Mouse (Mus musculus): ENCODE measurements around the gene Ttc9c. TPM values are rescaled to one million over a fixed set of nuclear protein-coding genes. Genes with fewer than 3 reads are reported as not detected.

Gene Ttc9c
- polyA plus RNA-seq, 1 experiment from 2014 or later: 56.8 TPM

DNA sequence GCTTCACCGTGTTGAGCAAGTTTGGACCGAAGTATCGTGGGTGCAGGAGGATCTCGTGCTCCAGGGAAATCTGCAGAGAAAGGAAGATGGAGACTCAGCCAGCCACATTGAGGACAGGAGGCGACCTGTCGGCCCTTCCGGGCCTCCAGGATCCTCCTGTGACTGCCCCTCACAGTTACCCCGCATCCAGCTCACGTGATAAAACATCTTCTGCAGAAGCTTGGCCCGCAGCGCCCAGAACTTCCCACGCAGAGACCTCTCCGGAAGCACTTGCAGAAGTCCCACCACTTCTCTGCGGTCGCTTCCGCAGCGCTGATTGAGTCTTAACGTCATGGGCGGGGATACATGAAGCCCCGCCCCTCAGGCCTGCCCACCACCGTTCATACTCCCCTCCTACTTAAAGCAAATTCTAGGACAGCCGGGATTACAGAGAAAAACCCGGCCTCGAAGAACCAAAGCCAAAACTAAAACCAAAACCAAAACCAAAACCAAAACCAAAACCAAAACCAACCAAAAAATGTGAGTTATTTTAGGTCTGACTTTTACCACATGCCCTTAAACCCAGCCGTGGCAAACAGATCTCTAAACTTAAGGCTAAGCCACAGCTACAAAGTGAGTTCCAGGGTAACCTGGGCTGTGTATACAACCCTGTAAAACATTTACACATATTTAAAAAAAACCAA, 20.7 kb downstream of the Ttc9c start, which contains the start of gene Polr2g:
Gene Polr2g (minus strand): TSS at position 314 of the 683 bp plus-strand sequence.
- WGBS: 2% methylated on average over 25 of the region's 25 CpGs
- H3K9me3 ChIP-seq: no peaks in the 10 kb centered on the region
- ATAC-seq (ENCODE audit: low FRiP score, low read depth): peak; percentile 76
- H3K4me1 ChIP-seq (replicated peaks): peaks cover 22% of the 10 kb centered on the region
- peak within 1 kb of the TSS; percentile 83 for H3K4me2 ChIP-seq
- H3K36me3 ChIP-seq: peaks cover 20% of the 10 kb centered on the region
- H3K9ac ChIP-seq: peak within 1 kb of the TSS; percentile 72
- peak within 1 kb of the TSS; percentile 71 for H3K4me3 ChIP-seq
- H3K27ac ChIP-seq (replicated peaks): peak within 1 kb of the TSS; percentile 72
- no peaks in the 10 kb centered on the region for H3K27me3 ChIP-seq

GRCm38 (mm10) chr19:8790171-8790570, 29.0 kb downstream of the Ttc9c start:
- H3K4me1 ChIP-seq (replicated peaks): peaks cover 9% of the 10 kb centered on the region
- no peak for ATAC-seq (ENCODE audit: low FRiP score, low read depth)
- 85% methylated on average over 7 of the region's 7 CpGs for WGBS
- no peak overlapping the region for H3K4me2 ChIP-seq
- peaks cover 34% of the 10 kb centered on the region for H3K36me3 ChIP-seq
- no peaks in the 10 kb centered on the region for H3K27me3 ChIP-seq
- H3K27ac ChIP-seq (replicated peaks): no peak overlapping the region
- H3K9me3 ChIP-seq: no peaks in the 10 kb centered on the region
- H3K9ac ChIP-seq: no peak overlapping the region
- no peak overlapping the region for H3K4me3 ChIP-seq

DNA sequence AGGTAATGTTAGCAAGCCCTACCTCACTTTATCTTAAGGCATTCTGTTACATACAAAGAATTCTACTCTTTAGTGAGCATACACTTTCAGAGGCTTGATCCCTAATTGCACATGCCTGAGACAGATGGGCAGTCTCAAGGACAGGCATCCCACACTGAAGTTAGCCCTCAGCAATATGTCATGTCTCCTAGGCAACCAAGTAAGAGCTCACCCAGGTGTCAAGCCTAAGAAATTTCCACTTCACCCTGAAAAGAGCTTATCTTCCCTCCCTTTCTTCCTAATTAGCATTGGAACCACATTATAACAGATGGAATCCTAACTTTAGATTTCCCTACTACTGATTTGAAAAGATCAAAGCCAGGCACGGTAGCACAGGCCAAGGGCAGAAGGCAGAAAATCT, 30.0 kb downstream of the Ttc9c start:
- Histone ChIP-seq H3K4me3 (no peak overlapping the region), H3K9ac (no peak overlapping the region), H3K36me3 (peaks cover 24% of the 10 kb centered on the region), H3K4me2 (no peak overlapping the region), H3K4me1 (replicated peaks) (peaks cover 13% of the 10 kb centered on the region), H3K9me3 (no peaks in the 10 kb centered on the region), H3K27ac (replicated peaks) (no peak overlapping the region), H3K27me3 (no peaks in the 10 kb centered on the region)
- 52% methylated on average over 1 of the region's 1 CpGs for WGBS
- no peak for ATAC-seq (ENCODE audit: low FRiP score, low read depth)

GRCm38 (mm10) chr19:8788521-8788920, 30.6 kb downstream of the Ttc9c start:
- Histone ChIP-seq H3K4me3 (no peak overlapping the region), H3K27ac (replicated peaks) (no peak overlapping the region), H3K36me3 (peaks cover 19% of the 10 kb centered on the region), H3K4me1 (replicated peaks) (peaks cover 13% of the 10 kb centered on the region), H3K27me3 (no peaks in the 10 kb centered on the region), H3K9ac (no peak overlapping the region), H3K9me3 (no peaks in the 10 kb centered on the region), H3K4me2 (no peak overlapping the region)
- no peak for ATAC-seq (ENCODE audit: low FRiP score, low read depth)
- 22% methylated on average over 3 of the region's 3 CpGs for WGBS

DNA sequence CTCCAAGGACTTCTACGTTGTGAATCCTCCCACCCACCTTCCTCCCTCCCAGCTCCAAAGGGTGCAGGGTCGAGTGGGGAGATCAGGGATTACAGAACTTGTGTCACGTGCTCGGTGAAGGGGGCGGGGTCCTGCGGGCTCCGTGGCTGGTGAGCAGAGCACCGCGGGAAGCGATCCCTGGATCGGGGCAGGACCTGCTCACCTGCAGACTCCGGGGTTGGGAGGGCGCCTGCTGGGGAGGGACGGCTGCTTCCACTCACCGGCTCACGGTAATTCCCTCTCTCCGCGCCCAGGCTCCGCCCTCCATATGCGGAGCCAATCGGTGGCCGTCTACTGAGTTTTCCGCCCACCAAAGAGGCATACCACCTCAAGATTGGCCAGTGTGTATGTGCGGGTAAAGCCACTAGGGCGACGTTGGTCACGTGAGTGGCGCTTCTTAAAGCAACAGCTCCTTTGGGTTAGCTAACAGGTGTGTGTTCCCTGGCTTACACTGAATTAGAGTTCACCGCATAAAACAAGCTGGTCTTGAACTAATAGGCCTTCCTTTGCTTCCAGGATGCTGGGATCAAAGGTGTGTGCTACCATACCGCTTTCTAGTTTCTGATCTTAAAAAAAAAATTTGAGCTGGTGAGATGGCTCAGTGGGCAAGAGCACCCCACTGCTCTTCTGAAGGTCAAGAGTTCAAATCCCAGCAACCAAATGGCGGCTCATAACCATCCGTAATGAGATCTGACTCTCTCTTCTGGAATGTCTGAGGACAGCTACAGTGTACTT, 32.9 kb downstream of the Ttc9c start, which contains the start of gene Taf6l:
Gene Taf6l (minus strand): TSS at position 410 of the 774 bp plus-strand sequence.
- Histone ChIP-seq H3K4me1 (replicated peaks) (peaks cover 13% of the 10 kb centered on the region), H3K4me3 (peak within 1 kb of the TSS; percentile 78), H3K9me3 (no peaks in the 10 kb centered on the region), H3K4me2 (peak within 1 kb of the TSS; percentile 59), H3K36me3 (peaks cover 21% of the 10 kb centered on the region), H3K9ac (peak within 1 kb of the TSS; percentile 66), H3K27me3 (no peaks in the 10 kb centered on the region), H3K27ac (replicated peaks) (peak within 1 kb of the TSS; percentile 87)
- ATAC-seq (ENCODE audit: low FRiP score, low read depth): peak; percentile 100
- WGBS: under 1% methylated on average over 32 of the region's 32 CpGs

- H3K4me1 ChIP-seq (replicated peaks): peaks cover 42% of the 10 kb centered on the region
- peak overlapping the region; percentile 99 for H3K27ac ChIP-seq (replicated peaks)
- H3K27me3 ChIP-seq: no peaks in the 10 kb centered on the region
- H3K4me3 ChIP-seq: peak overlapping the region; percentile 68
- peak overlapping the region; percentile 95 for H3K4me2 ChIP-seq
- 5% methylated on average over 20 of the region's 20 CpGs for whole genome bisulfite sequencing
- H3K9ac ChIP-seq: peak overlapping the region; percentile 84
- no peaks in the 10 kb centered on the region for H3K9me3 ChIP-seq
- ATAC-seq (ENCODE audit: low FRiP score, low read depth): peak; percentile 12; the same call in 1 of the 2 replicates
- peaks cover 25% of the 10 kb centered on the region for H3K36me3 ChIP-seq
Measured at GRCm38 (mm10) chr19:8774951-8775421, 44.1 kb downstream of the Ttc9c start.

- under 1% methylated on average over 64 of the region's 68 CpGs for WGBS
- Histone ChIP-seq H3K27me3 (no peaks in the 10 kb centered on the region), H3K4me1 (replicated peaks) (peaks cover 42% of the 10 kb centered on the region), H3K9me3 (no peaks in the 10 kb centered on the region), H3K27ac (replicated peaks) (peak within 1 kb of the TSS; percentile 99), H3K9ac (peak within 1 kb of the TSS; percentile 84), H3K4me3 (peak within 1 kb of the TSS; percentile 68), H3K36me3 (peaks cover 28% of the 10 kb centered on the region), H3K4me2 (peak within 1 kb of the TSS; percentile 95)
- ATAC-seq (ENCODE audit: low FRiP score, low read depth): peak; percentile 95
Measured at GRCm38 (mm10) chr19:8774086-8774835, 44.9 kb downstream of the Ttc9c start, which contains the start of gene Tmem179b. Gene Tmem179b (minus strand): TSS chr19:8774467.

GRCm38 (mm10) chr19:8773409-8773808, 45.7 kb downstream of the Ttc9c start:
- Histone ChIP-seq H3K27me3 (no peaks in the 10 kb centered on the region), H3K4me1 (replicated peaks) (peaks cover 42% of the 10 kb centered on the region), H3K4me3 (peak overlapping the region; percentile 68), H3K4me2 (peak overlapping the region; percentile 95), H3K36me3 (peaks cover 36% of the 10 kb centered on the region), H3K9ac (peak overlapping the region; percentile 84; the same call in 1 of the 2 replicates), H3K27ac (replicated peaks) (peak overlapping the region; percentile 99; the same call in 1 of the 2 replicates), H3K9me3 (no peaks in the 10 kb centered on the region)
- 60% methylated on average over 6 of the region's 6 CpGs for WGBS
- no peak for ATAC-seq (ENCODE audit: low FRiP score, low read depth)

DNA sequence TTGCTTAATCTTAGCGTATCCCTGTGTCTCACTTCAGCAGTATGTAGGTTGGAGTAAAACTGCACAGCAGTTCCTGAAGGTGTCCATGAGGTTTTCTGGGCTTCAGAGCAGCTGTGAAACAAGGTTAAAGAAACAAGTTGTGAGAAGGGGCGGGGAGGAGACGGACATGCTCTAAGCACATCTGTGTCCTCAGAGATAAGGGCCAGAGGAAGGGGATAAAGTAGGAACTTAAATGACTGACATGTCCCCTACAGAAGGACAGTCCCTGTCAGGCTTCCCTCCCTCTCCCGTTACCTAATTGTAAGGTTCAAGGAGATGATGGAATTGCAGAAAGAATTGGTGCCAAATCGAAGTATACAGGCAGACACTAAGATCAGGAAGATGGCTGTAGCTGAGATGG, 46.1 kb downstream of the Ttc9c start:
- Histone ChIP-seq H3K36me3 (peaks cover 36% of the 10 kb centered on the region), H3K4me3 (peak overlapping the region; percentile 68), H3K27me3 (no peaks in the 10 kb centered on the region), H3K9me3 (no peaks in the 10 kb centered on the region), H3K9ac (peak overlapping the region; percentile 84; the same call in 1 of the 2 replicates), H3K27ac (replicated peaks) (no peak overlapping the region), H3K4me2 (peak overlapping the region; percentile 95), H3K4me1 (replicated peaks) (peaks cover 42% of the 10 kb centered on the region)
- no peak for ATAC-seq (ENCODE audit: low FRiP score, low read depth)
- 94% methylated on average over 5 of the region's 5 CpGs for WGBS

DNA sequence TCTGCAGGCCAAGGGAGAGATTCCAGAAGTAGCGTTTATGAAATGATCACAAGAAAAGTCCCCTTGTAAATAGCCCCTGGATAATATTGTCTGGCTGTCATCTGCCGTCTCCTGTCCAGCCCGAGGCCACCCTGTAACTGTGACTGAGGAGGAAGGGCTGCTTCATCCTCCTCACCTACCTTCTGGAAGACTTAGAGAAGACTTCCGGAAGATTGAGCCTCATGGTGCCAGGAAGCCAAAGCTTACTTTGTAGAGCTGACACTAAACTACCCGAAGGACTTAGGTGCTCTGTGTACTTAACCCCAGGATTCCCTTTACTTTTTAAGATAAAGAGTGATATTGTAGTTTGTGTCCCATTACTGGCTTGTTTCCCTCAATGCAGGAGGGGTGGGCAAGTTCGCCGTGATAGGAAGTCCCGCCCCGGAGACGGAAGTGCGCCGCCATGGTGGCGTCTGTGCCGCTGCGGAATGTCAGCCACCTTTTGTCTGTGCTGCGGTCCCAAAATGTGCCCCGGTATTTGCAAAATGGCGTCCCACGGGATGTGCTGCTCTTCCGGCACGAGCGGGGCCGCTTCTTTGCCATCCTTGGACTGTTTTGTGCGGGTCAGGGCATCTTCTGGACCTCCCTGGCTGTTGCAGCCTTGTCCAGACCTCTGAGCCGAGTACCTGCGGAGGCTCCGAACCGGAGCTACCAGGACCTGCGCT, 48.4 kb downstream of the Ttc9c start, which contains the start of gene Tmem223:
Gene Tmem223 (plus strand): TSS at position 430 of the 704 bp plus-strand sequence.
- Histone ChIP-seq H3K27me3 (no peaks in the 10 kb centered on the region), H3K4me1 (replicated peaks) (peaks cover 38% of the 10 kb centered on the region), H3K27ac (replicated peaks) (peak within 1 kb of the TSS; percentile 92), H3K36me3 (peaks cover 57% of the 10 kb centered on the region), H3K4me2 (peak within 1 kb of the TSS; percentile 62), H3K9me3 (no peaks in the 10 kb centered on the region), H3K4me3 (peak within 1 kb of the TSS; percentile 85), H3K9ac (peak within 1 kb of the TSS; percentile 94)
- ATAC-seq (ENCODE audit: low FRiP score, low read depth): peak; percentile 60; the same call in 1 of the 2 replicates
- WGBS: 24% methylated on average over 29 of the region's 29 CpGs

DNA sequence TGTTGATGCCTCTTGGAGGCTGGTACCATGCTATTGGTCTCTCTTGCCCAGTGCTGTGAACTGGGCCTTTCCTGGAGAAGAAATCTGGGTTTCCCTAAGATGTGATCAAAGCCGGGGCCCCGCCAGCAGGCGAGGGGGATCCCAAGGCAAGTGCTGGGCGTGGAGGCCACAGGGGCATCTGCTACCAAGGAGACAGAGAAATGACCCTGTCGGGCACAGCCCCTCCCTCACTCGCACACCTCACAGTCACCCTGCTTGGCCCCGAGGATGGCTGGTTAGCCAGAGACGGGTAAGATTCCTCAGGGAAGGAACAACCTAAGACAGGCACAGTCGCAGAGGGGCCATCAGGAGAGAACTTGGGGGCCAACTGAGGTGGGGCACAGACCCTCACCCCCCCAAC, 53.6 kb downstream of the Ttc9c start:
- peaks cover 5% of the 10 kb centered on the region for H3K4me1 ChIP-seq (replicated peaks)
- no peaks in the 10 kb centered on the region for H3K27me3 ChIP-seq
- 97% methylated on average over 9 of the region's 9 CpGs for WGBS
- no peak overlapping the region for H3K4me3 ChIP-seq
- H3K4me2 ChIP-seq: no peak overlapping the region
- ATAC-seq (ENCODE audit: low FRiP score, low read depth): no peak
- no peak overlapping the region for H3K27ac ChIP-seq (replicated peaks)
- no peak overlapping the region for H3K9ac ChIP-seq
- no peaks in the 10 kb centered on the region for H3K9me3 ChIP-seq
- peaks cover 82% of the 10 kb centered on the region for H3K36me3 ChIP-seq
